Mouse (Mus musculus) hindbrain, embryonic 11.5 days (tissue): ENCODE results near the gene Ager. TPM values are rescaled to one million over a fixed set of nuclear protein-coding genes. Genes with fewer than 3 reads are reported as not detected.

Experiments used
- ATAC-seq: fragments of 200-750 bp; cut with Nextera tagmentation; 2 replicates; pipeline ENCODE4 v1.8.0; 2017; ENCODE audit warnings: mild to moderate bottlenecking, moderate TSS enrichment, moderate library complexity; ENCODE audit not compliant: low FRiP score
- DNase-seq: peaks from one replicate; pipeline ENCODE4 v3.0.0-alpha.2; 2015; ENCODE audit warnings: low spot score
- H3K27ac ChIP-seq: fragments of 300-500 bp; sonication (generic); 2 replicates; pipeline ENCODE4 v1.5.1; 2014; ENCODE audit warnings: mild to moderate bottlenecking, low read depth, low read length
- H3K27me3 ChIP-seq: fragments of 300-500 bp; sonication (generic); 2 replicates; pipeline ENCODE4 v1.6.1; 2014; ENCODE audit warnings: mild to moderate bottlenecking, low read length, moderate library complexity, mixed read lengths; ENCODE audit not compliant: control insufficient read depth, insufficient read depth
- H3K36me3 ChIP-seq: fragments of 300-500 bp; sonication (generic); 2 replicates; pipeline ENCODE4 v1.6.1; 2014; ENCODE audit warnings: mild to moderate bottlenecking, low read length, moderate library complexity, mixed read lengths; ENCODE audit not compliant: control insufficient read depth, insufficient read depth
- H3K4me1 ChIP-seq: fragments of 300-500 bp; sonication (generic); replicated peaks from 2 replicates; pipeline ENCODE4 v1.6.1; 2014; ENCODE audit warnings: low read length, mixed read lengths; ENCODE audit not compliant: control insufficient read depth, insufficient read depth
- H3K4me2 ChIP-seq: fragments of 300-500 bp; sonication (generic); replicated peaks from 2 replicates; pipeline ENCODE4 v1.6.1; 2014; ENCODE audit warnings: mild to moderate bottlenecking, low read depth, low read length
- H3K4me3 ChIP-seq: fragments of 300-500 bp; sonication (generic); 2 replicates; pipeline ENCODE4 v1.5.1; 2014; ENCODE audit warnings: low read depth, low read length
- H3K9ac ChIP-seq: fragments of 300-500 bp; sonication (generic); 2 replicates; pipeline ENCODE4 v1.6.1; 2014; ENCODE audit warnings: low read depth, low read length
- H3K9me3 ChIP-seq: fragments of 300-500 bp; sonication (generic); 2 replicates; pipeline ENCODE4 v1.6.1; 2016; ENCODE audit warnings: low read length; ENCODE audit not compliant: control insufficient read depth
- WGBS: fragments of 180-500 bp; shearing (Covaris S2); extraction: QIAGEN DNeasy Blood & Tissue Kit; methylation state at CpG from one replicate; pipeline ENCODE4 v1.1.7; 2014; 5-methylcytosine and 5-hydroxymethylcytosine counted together
- polyA plus RNA-seq: library from polyadenylated mRNA; unstranded; fragments of >200 nt; fragmentation: Nextera tagmentation; extraction: Ambion mirVana; gene quantifications from 2 replicates; pipeline ENCODE4 v1.2.1, GENCODE M21; 2014

Gene Ager
- polyA plus RNA-seq, 1 experiment from 2014 or later, result 2.2 TPM

DNA sequence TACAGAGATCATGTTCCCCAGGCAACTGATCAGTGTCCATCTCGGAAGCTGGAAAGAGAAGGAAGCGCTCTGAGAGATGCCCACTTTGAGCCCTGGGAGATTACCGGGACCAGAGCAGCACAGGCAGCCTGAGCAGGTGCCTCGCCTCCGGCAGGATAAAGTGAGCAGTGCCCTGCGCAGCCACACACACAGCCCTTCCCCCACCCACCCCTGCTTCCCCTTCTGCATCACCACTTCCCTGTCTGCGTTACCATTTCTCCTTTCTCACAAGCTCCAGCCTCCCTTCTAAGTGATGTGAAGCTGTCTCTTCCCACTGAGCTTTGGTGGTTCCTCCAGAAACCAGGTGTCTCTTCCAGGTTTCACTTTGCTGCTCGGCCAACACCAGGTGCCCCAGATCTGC, 36.5 kb upstream of the Ager start:
- Histone ChIP-seq H3K9me3 (no peaks in the 10 kb centered on the region), H3K9ac (no peak overlapping the region), H3K4me1 (peaks cover 3% of the 10 kb centered on the region; the same call in 1 of the 2 replicates), H3K27me3 (0 out of 2 replicates have a peak, but pooled peaks cover 2% of the 10 kb centered on the region), H3K27ac (no peak overlapping the region), H3K36me3 (no peaks in the 10 kb centered on the region), H3K4me2 (no peak overlapping the region), H3K4me3 (no peak overlapping the region)
- ATAC-seq, result no peak
- 60% methylated on average over 8 of the region's 8 CpGs for WGBS
- DNase-seq, result no peak

DNA sequence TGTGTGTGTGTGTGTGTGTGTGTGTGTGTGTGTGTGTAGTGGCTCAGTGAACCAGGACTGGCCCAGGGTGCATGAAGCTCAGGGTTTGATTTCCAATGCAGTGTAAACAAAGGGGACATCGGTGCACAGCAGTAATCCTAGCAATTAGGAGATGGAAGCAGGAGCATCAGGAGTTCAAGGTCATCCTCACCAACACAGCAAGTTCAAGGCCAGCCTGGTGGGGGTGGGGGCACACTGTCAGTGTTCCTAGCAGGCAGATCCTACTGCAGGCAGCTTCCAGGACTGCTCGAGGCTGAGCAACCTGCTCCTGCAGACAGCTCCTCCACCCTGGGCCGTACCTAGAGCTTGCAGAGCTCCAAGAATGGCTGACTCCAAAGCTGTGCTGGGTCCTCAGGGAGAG, 35.1 kb upstream of the Ager start:
- Histone ChIP-seq H3K27me3 (0 out of 2 replicates have a peak, but pooled peaks cover 2% of the 10 kb centered on the region), H3K27ac (no peak overlapping the region), H3K9ac (no peak overlapping the region), H3K36me3 (no peaks in the 10 kb centered on the region), H3K4me3 (no peak overlapping the region), H3K4me2 (no peak overlapping the region), H3K9me3 (no peaks in the 10 kb centered on the region), H3K4me1 (peaks cover 3% of the 10 kb centered on the region; the same call in 1 of the 2 replicates)
- WGBS, result 87% methylated on average over 3 of the region's 3 CpGs
- no peak for ATAC-seq
- no peak for DNase-seq

- 0 out of 2 replicates have a peak, but pooled peaks cover 2% of the 10 kb centered on the region for H3K27me3 ChIP-seq
- H3K4me3 ChIP-seq, result no peak overlapping the region
- no peak overlapping the region for H3K27ac ChIP-seq
- H3K4me1 ChIP-seq, result peaks cover 3% of the 10 kb centered on the region; the same call in 1 of the 2 replicates
- H3K9me3 ChIP-seq, result no peaks in the 10 kb centered on the region
- H3K4me2 ChIP-seq, result no peak overlapping the region
- DNase-seq, result no peak
- no peaks in the 10 kb centered on the region for H3K36me3 ChIP-seq
- no peak overlapping the region for H3K9ac ChIP-seq
- 74% methylated on average over 11 of the region's 11 CpGs for WGBS
- no peak for ATAC-seq
These were observed 34.3 kb upstream of the Ager start for GRCm38 (mm10) chr17:34563354-34563753.

DNA sequence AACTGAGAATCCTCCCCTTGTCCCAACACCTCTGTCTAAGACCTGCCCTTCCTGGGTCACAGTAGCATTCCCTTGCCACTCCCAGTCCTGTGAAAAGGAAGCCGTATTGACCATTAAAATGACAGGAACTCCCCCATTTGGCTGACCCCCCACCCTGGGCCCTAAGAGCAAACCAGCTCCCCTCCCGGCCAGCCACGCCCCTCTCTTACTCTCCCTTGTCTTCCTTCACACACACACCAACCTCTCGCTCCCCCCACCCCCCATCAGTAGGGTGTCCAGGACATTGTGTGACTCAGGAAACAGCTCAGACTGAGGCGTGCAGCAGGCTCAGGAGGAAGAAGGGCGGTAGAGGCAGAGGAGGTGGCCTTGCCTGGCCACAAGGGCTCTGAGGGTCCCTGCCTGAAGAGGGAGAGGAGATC, 33.6 kb upstream of the Ager start, which contains the start of gene Notch4:
Gene Notch4, plus strand, starts transcription at position 266 of the 419 bp plus-strand sequence.
- H3K9me3 ChIP-seq, result no peaks in the 10 kb centered on the region
- peak within 1 kb of the TSS; percentile 47; the same call in 1 of the 2 replicates for H3K9ac ChIP-seq
- peak; percentile 17 for DNase-seq
- H3K27ac ChIP-seq, result 0 out of 2 replicates have a peak within 1 kb of the TSS, but pooled peaks have one; percentile 42
- no peak within 1 kb of the TSS for H3K4me2 ChIP-seq
- H3K4me1 ChIP-seq, result peaks cover 3% of the 10 kb centered on the region; the same call in 1 of the 2 replicates
- ATAC-seq, result no peak; the same call in 1 of the 2 replicates
- H3K27me3 ChIP-seq, result 0 out of 2 replicates have a peak, but pooled peaks cover 2% of the 10 kb centered on the region
- WGBS, result 15% methylated on average over 6 of the region's 6 CpGs
- H3K4me3 ChIP-seq, result no peak within 1 kb of the TSS
- no peaks in the 10 kb centered on the region for H3K36me3 ChIP-seq

DNA sequence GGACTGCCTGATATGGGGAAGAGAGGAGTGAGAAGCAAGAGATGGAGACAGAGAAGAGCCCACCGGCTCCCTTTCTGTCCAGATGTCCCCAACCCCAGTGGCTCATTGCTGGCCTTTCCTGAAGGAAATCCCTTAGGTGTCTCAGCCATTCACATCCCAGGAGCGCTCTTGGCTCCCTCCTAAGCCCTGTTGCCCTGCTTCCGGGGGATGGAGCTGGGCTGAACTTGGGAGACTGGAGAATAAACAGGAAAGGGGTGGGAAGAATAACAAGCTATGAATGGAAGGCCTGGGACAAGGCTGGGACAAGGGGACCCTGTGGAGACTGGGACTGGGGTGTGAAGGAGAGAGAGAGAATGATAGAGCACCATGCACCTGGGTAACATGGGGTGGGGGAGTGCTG, 32.9 kb upstream of the Ager start:
- H3K9me3 ChIP-seq, result no peaks in the 10 kb centered on the region
- H3K27ac ChIP-seq, result no peak overlapping the region
- no peaks in the 10 kb centered on the region for H3K36me3 ChIP-seq
- no peak for ATAC-seq
- H3K27me3 ChIP-seq, result 0 out of 2 replicates have a peak, but pooled peaks cover 2% of the 10 kb centered on the region
- H3K4me3 ChIP-seq, result no peak overlapping the region
- H3K4me1 ChIP-seq, result peaks cover 3% of the 10 kb centered on the region; the same call in 1 of the 2 replicates
- DNase-seq, result no peak
- H3K4me2 ChIP-seq, result no peak overlapping the region
- peak overlapping the region; percentile 47; the same call in 1 of the 2 replicates for H3K9ac ChIP-seq
- 54% methylated on average over 3 of the region's 3 CpGs for WGBS

DNA sequence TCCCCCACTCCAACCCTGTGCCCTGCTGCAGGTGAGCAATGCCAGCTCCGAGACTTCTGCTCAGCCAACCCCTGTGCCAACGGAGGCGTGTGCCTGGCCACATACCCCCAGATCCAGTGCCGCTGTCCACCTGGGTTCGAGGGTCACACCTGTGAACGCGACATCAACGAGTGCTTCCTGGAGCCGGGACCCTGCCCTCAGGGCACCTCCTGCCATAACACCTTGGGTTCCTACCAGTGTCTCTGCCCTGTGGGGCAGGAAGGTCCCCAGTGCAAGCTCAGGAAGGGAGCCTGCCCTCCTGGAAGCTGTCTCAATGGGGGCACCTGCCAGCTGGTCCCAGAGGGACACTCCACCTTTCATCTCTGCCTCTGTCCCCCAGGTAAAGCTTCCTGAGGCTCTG, 30.4 kb upstream of the Ager start:
- H3K9ac ChIP-seq, result no peak overlapping the region
- DNase-seq, result no peak
- no peak overlapping the region for H3K4me2 ChIP-seq
- no peak overlapping the region for H3K27ac ChIP-seq
- no peaks in the 10 kb centered on the region for H3K9me3 ChIP-seq
- 61% methylated on average over 9 of the region's 9 CpGs for WGBS
- 0 out of 2 replicates have a peak, but pooled peaks cover 2% of the 10 kb centered on the region for H3K27me3 ChIP-seq
- no peaks in the 10 kb centered on the region for H3K36me3 ChIP-seq
- H3K4me1 ChIP-seq, result peaks cover 3% of the 10 kb centered on the region; the same call in 1 of the 2 replicates
- no peak overlapping the region for H3K4me3 ChIP-seq
- no peak for ATAC-seq

DNA sequence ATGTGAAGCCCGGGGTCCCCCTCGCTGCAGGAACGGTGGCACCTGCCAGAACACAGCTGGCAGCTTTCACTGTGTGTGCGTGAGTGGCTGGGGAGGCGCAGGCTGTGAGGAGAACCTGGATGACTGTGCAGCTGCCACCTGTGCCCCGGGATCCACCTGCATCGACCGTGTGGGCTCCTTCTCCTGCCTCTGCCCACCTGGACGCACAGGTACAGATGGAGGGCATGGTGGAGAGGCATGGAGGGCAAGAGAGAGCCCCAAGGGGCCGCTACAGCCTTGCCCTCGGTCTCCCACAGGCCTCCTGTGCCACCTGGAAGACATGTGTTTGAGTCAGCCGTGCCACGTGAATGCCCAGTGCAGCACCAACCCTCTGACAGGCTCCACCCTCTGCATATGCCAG, 29.2 kb upstream of the Ager start:
- no peak overlapping the region for H3K4me2 ChIP-seq
- no peaks in the 10 kb centered on the region for H3K36me3 ChIP-seq
- 74% methylated on average over 13 of the region's 13 CpGs for WGBS
- H3K4me1 ChIP-seq, result peaks cover 3% of the 10 kb centered on the region; the same call in 1 of the 2 replicates
- H3K27me3 ChIP-seq, result 0 out of 2 replicates have a peak, but pooled peaks cover 2% of the 10 kb centered on the region
- H3K9me3 ChIP-seq, result no peaks in the 10 kb centered on the region
- no peak overlapping the region for H3K27ac ChIP-seq
- H3K9ac ChIP-seq, result no peak overlapping the region
- ATAC-seq (no peak), DNase-seq (no peak)
- H3K4me3 ChIP-seq, result no peak overlapping the region

DNA sequence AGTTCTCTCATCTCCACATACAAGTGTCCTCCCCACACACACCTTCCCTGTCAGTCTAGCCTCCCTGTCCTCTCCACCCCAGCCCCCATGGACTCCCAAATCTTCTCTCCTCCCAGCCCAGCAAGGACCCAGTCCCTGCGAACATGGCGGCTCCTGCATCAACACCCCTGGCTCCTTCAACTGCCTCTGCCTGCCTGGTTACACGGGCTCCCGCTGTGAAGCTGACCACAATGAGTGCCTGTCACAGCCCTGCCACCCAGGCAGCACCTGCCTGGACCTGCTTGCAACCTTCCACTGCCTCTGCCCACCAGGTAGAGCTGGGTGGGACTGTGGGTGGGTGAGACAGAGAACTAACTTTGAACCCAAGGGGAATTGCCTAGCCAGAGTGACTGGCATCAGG, 27.7 kb upstream of the Ager start:
- Histone ChIP-seq H3K27me3 (no peaks in the 10 kb centered on the region), H3K4me3 (no peak overlapping the region), H3K27ac (no peak overlapping the region), H3K9ac (no peak overlapping the region), H3K36me3 (no peaks in the 10 kb centered on the region), H3K9me3 (no peaks in the 10 kb centered on the region), H3K4me1 (no peaks in the 10 kb centered on the region), H3K4me2 (no peak overlapping the region)
- no peak for DNase-seq
- no peak for ATAC-seq
- WGBS, result 71% methylated on average over 4 of the region's 4 CpGs

- no peak for DNase-seq
- Histone ChIP-seq H3K9me3 (no peaks in the 10 kb centered on the region), H3K4me3 (no peak overlapping the region), H3K4me1 (no peaks in the 10 kb centered on the region), H3K9ac (no peak overlapping the region), H3K4me2 (no peak overlapping the region), H3K27me3 (no peaks in the 10 kb centered on the region), H3K27ac (no peak overlapping the region), H3K36me3 (no peaks in the 10 kb centered on the region)
- ATAC-seq, result no peak
- WGBS, result 8% methylated on average over 5 of the region's 5 CpGs
These were observed 25.8 kb upstream of the Ager start for GRCm38 (mm10) chr17:34571875-34572274.
